Mouse (Mus musculus) liver, adult 2 months (tissue): ENCODE measurements around the gene Jak3. TPM values are rescaled to one million over a fixed set of nuclear protein-coding genes. Genes with fewer than 3 reads are reported as not detected.
A peak's percentile ranks its signal among the peaks of the same experiment; 100 is the strongest.
"Not testable (repeated sequence)": the region's sequence is repeated elsewhere in the genome, so short reads cannot be mapped to it uniquely, and the experiment has no call there.

Experiments used
- DNase-seq: peaks from one replicate; pipeline ENCODE4 v3.0.0-alpha.2; 2011; ENCODE audit warnings: low read depth, low spot score; ENCODE audit errors: extremely low read depth
- H3K27ac ChIP-seq: fragments of 200-500 bp; replicated peaks from 2 replicates; pipeline ENCODE4 v1.5.1; 2012; ENCODE audit warnings: low read depth, mild to moderate bottlenecking, control low read depth, inconsistent platforms, low read length; ENCODE audit not compliant: insufficient read depth
- H3K27me3 ChIP-seq: fragments of 200-500 bp; 2 replicates; pipeline ENCODE4 v1.6.1; 2012; ENCODE audit warnings: mild to moderate bottlenecking, moderate library complexity, low read length, inconsistent platforms; ENCODE audit not compliant: control insufficient read depth, insufficient read depth
- H3K36me3 ChIP-seq: fragments of 200-500 bp; 2 replicates; pipeline ENCODE4 v1.6.1; 2012; ENCODE audit warnings: low read length, inconsistent platforms; ENCODE audit not compliant: control insufficient read depth, insufficient read depth
- H3K4me1 ChIP-seq: fragments of 200-500 bp; 2 replicates; pipeline ENCODE4 v1.6.1; 2011; ENCODE audit warnings: low read length; ENCODE audit not compliant: control insufficient read depth, insufficient read depth
- H3K4me3 ChIP-seq: fragments of 200-500 bp; 2 replicates; pipeline ENCODE4 v1.5.1; 2011; ENCODE audit warnings: low read depth, mild to moderate bottlenecking, control low read depth, low read length, moderate library complexity; ENCODE audit not compliant: insufficient read depth
- H3K79me2 ChIP-seq: fragments of 200-500 bp; 2 replicates; pipeline ENCODE4 v1.6.1; 2012; ENCODE audit warnings: inconsistent platforms, mild to moderate bottlenecking, low read length, moderate library complexity; ENCODE audit not compliant: control insufficient read depth, insufficient read depth
- H3K9ac ChIP-seq: fragments of 200-500 bp; 2 replicates; pipeline ENCODE4 v1.6.1; 2012; ENCODE audit warnings: low read depth, mild to moderate bottlenecking, control low read depth, inconsistent platforms, low read length
- CTCF ChIP-seq: fragments of 200-500 bp; IDR thresholded peaks from 2 replicates; pipeline ENCODE4 v1.5.1; 2011; ENCODE audit warnings: low read depth, low read length, control low read depth
- POLR2A ChIP-seq: fragments of 200-500 bp; IDR thresholded peaks from 2 replicates; pipeline ENCODE4 v1.6.1; 2011; ENCODE audit warnings: low read length, control low read depth; ENCODE audit not compliant: insufficient read depth; ENCODE audit errors: extremely low read depth
- WGBS: fragments of 180-500 bp; shearing (Covaris S2); methylation state at CpG from one replicate; pipeline ENCODE4 v1.1.7; 2018; 5-methylcytosine and 5-hydroxymethylcytosine counted together
- polyA plus RNA-seq: library from polyadenylated mRNA; depleted of rRNA; stranded (reverse); fragments of >200 nt; gene quantifications from 2 replicates; pipeline ENCODE4 v1.2.3, GENCODE M21; 2012; rRNA removed
- total RNA-seq: library from RNA; depleted of rRNA; stranded (reverse); fragments of >200 nt; gene quantifications from 2 replicates; pipeline ENCODE4 v1.2.3, GENCODE M21; 2014; rRNA removed

Gene Jak3
- total and polyA plus RNA-seq, 2 experiments, result 4.0 to 7.9 TPM

DNA sequence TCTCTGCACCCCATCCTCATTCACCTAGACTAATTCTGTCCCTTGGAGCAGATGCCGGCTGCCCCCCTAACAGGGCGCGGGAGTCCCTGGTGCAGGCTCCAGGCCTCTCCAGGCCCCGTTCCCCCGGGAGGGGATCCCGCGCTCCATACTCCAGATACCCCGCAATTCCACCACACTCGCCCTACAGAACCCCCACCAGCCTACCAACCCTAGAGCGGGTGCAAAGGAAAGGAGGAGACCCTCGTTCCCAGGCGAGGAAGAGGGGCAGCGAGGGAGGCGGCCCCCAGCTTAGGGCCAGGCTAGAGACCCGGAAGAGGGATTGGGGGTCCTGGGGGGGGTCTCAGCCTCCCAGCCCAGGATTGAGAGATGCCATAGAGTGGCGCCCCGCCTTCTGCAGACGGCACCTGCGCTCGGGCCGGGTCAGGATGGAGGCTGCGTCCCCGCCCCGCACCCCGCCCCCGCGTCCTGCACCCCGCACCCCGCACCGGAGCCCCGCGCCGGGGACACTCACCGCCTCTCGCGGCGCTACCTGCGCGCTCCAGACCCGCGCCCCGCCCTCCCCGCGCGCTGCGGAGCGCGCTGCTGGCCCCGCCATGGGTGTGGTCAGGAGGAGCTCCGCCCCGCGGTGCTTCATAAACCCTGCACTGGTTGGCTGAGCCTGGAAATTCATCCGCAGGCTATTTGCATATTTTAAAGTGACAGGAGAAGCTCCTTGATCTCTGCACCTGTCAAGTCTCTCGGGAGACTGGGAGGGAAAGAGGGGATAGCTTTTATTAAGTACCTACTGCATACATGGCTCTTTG is 49.2 kb downstream of the Jak3 start, which contains the start of gene Fcho1:
Fcho1 (minus strand) TSS at position 595 of the 803 bp plus-strand sequence.
- H3K4me1 ChIP-seq, result no peaks in the 10 kb centered on the region

DNA sequence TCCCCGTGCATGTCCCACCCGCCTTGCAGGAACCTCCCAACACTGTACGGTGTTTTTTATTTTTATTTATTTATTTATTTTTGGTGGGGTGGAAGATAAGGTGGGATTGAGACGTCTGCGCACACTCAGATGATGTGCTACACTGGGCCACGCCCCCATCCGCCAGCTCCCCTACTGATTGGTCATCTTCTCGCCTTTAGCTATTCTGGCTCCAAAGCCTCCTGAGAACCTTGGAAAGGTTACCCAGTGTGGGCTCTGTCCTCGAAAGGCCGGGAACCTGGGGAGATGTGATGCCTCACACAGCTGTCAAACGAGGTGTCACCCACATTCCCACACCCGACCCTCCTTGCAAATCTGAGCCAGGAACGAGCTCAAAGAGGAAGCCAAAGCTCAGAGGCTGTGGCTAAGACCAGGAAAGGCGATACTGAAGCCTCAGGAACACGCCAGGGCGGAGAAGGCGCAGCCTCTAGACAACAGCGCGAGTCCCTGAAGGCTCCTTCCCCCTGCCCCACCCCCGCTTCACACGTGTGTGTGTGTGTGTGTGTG is 52.2 kb downstream of the Jak3 start:
- TF ChIP-seq CTCF, result no peak
- TF ChIP-seq POLR2A, result no peak
- no peak overlapping the region for H3K9ac ChIP-seq
- H3K79me2 ChIP-seq, result no peaks in the 10 kb centered on the region
- H3K4me3 ChIP-seq, result no peak overlapping the region
- no peak for DNase-seq
- 0 out of 2 replicates have a peak, but pooled peaks cover 3% of the 10 kb centered on the region for H3K27me3 ChIP-seq
- no peaks in the 10 kb centered on the region for H3K4me1 ChIP-seq
- no peak overlapping the region for H3K27ac ChIP-seq
- WGBS, result 13% methylated on average over 21 of the region's 21 CpGs
- H3K36me3 ChIP-seq, result no peaks in the 10 kb centered on the region

More for the DNA sequence above, 49.2 kb downstream of the Jak3 start, which contains the start of gene Fcho1:
- peak; percentile 26 for DNase-seq
- Histone ChIP-seq H3K79me2 (no peaks in the 10 kb centered on the region), H3K27me3 (0 out of 2 replicates have a peak, but pooled peaks cover 3% of the 10 kb centered on the region), H3K27ac (no peak within 1 kb of the TSS), H3K9ac (no peak within 1 kb of the TSS), H3K4me3 (peak within 1 kb of the TSS; percentile 35; the same call in 1 of the 2 replicates), H3K36me3 (no peaks in the 10 kb centered on the region)
- 4% methylated on average over 54 of the region's 54 CpGs for WGBS
- TF ChIP-seq CTCF (no peak), POLR2A (no peak)

DNA sequence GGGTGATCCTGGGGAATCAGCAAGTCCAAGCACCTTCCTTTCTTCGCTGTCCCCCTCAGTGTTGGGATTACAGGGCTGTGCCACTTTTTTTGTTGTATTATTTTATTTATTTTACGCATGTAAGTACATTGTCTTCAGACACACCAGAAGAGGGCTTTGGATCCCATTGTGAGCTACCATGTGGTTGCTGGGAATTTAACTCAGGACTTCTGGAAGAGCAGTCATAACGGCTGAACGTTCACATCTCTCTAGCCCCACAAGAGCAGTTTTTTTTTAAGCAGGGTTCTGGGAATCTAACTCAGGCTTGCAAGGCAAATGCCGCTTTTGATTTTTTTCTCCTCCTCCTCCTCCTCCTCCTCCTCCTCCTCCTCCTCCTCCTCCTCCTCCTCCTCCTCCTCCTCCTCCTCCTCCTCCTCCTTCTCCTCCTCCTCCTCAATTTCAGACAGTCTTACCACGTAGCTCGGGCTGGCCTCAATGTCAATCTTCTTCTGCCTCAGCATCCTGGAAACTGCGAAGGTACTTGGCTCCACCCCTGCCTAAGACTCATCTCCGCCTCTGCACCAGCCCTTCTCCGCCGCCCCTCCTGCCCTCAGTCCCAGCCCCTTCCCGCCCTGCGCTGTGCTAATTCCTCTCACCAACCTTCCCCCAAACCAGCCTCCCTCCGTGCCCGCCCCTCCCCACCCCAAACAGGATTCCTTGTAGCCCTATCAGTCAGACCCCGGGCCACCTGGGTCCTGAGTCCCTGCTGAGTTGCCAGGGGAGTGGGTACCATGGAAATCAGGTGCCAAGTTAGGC is 52.9 kb downstream of the Jak3 start:
- DNase-seq, result no peak
- Histone ChIP-seq H3K27ac (no peak overlapping the region), H3K79me2 (no peaks in the 10 kb centered on the region), H3K4me1 (no peaks in the 10 kb centered on the region), H3K27me3 (0 out of 2 replicates have a peak, but pooled peaks cover 3% of the 10 kb centered on the region), H3K36me3 (no peaks in the 10 kb centered on the region), H3K9ac (no peak overlapping the region), H3K4me3 (no peak overlapping the region)
- TF ChIP-seq CTCF, result no peak
- no peak for TF ChIP-seq POLR2A
- WGBS, result 8% methylated on average over 13 of the region's 16 CpGs

DNA sequence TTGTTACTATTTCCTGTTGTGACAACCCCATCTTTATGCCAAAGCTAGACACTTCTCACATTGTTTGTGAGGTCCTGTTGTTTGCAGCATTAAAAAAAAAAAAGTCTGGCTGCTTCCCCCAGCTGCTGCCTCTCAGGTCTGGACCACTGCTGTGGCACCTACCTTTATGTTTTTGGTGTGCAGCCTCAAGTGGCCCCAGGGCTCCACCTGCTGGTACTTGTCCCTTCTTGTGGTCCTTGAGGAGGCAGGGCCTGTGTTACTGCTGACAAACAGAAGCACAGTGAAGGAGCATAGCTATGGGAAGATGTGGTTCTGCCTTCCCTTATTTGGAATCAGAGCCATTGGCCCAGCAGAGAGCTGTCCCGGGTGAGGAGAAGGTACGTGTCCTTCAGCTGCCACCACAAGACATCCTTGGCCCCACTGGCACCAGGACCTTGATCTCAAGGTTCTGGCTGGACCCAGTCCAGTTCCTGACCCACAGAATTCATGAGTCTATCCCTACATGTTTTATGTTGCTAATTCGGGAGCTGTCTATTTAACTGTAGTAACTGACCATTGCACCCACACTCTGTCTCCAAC is 55.6 kb downstream of the Jak3 start:
- H3K4me1 ChIP-seq, result no peaks in the 10 kb centered on the region
- no peaks in the 10 kb centered on the region for H3K79me2 ChIP-seq
- H3K9ac ChIP-seq, result no peak overlapping the region
- H3K27ac ChIP-seq, result no peak overlapping the region
- 0 out of 2 replicates have a peak, but pooled peaks cover 3% of the 10 kb centered on the region for H3K27me3 ChIP-seq
- peak; percentile 54 for TF ChIP-seq CTCF
- no peak for TF ChIP-seq POLR2A
- no peak for DNase-seq
- WGBS, result 64% methylated on average over 3 of the region's 3 CpGs
- H3K4me3 ChIP-seq, result no peak overlapping the region
- H3K36me3 ChIP-seq, result no peaks in the 10 kb centered on the region

DNA sequence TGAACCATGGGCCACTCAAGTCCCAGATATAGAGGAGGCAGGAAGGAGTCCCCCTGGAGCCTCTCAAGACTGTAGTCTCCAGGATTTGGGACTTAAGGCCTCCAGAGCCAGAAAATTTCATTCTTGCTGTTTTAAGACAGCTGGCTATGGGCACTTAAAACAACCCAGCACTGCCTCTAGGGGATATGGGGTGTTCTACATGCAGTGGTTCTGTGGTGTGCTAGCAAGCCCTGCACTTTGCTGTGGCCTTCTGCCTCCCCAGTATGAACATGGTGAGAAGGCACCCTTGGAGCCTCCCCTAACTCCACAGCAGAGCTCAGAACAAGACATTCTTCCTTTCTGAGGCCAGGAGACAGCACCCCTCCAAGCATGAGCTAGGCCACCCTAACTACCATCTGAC is 62.2 kb downstream of the Jak3 start:
- not testable (repeated sequence) for DNase-seq, H3K27ac ChIP-seq, H3K9ac ChIP-seq, H3K79me2 ChIP-seq, H3K27me3 ChIP-seq, H3K36me3 ChIP-seq, H3K4me1 ChIP-seq, H3K4me3 ChIP-seq

Other genes starting within 250 kb of the Jak3 start
- 3.1 and 5.0 TPM in 2 replicates for gene Abhd8, start 212.6 kb upstream of the Jak3 start, total RNA-seq
- gene Abhd8, start 212.6 kb upstream of the Jak3 start, polyA plus RNA-seq, result 6.7 and 11.7 TPM in 2 replicates
- gene Mrpl34, start 211.3 kb upstream of the Jak3 start, total RNA-seq, result 35.1 and 48.2 TPM in 2 replicates
- gene Mrpl34, start 211.3 kb upstream of the Jak3 start, polyA plus RNA-seq, result 104 and 123 TPM in 2 replicates
- 7.7 and 8.3 TPM in 2 replicates for gene Dda1, start 207.1 kb upstream of the Jak3 start, total RNA-seq
- 32.5 and 34.1 TPM in 2 replicates for gene Dda1, start 207.1 kb upstream of the Jak3 start, polyA plus RNA-seq
- gene Ano8, start 190.3 kb upstream of the Jak3 start, total RNA-seq, result 2.3 and 3.8 TPM in 2 replicates
- gene Ano8, start 190.3 kb upstream of the Jak3 start, polyA plus RNA-seq, result 3.7 and 5.2 TPM in 2 replicates
- 11.6 and 12.7 TPM in 2 replicates for gene Gtpbp3, start 188.2 kb upstream of the Jak3 start, total RNA-seq
- 12.9 and 15.5 TPM in 2 replicates for gene Gtpbp3, start 188.2 kb upstream of the Jak3 start, polyA plus RNA-seq
- 15.3 and 22.8 TPM in 2 replicates for gene Plvap, start 164.5 kb upstream of the Jak3 start, total RNA-seq
- 128 and 132 TPM in 2 replicates for gene Plvap, start 164.5 kb upstream of the Jak3 start, polyA plus RNA-seq
- gene Ccdc194, start 150.6 kb upstream of the Jak3 start, total RNA-seq, result not detected in 2 replicates
- gene Ccdc194, start 150.6 kb upstream of the Jak3 start, polyA plus RNA-seq, result 0.05 TPM in 1 of 2 replicates, not detected in the other
- 603 and 678 TPM in 2 replicates for gene Bst2, start 138.8 kb upstream of the Jak3 start, total RNA-seq
- 798 and 871 TPM in 2 replicates for gene Bst2, start 138.8 kb upstream of the Jak3 start, polyA plus RNA-seq
- gene Mvb12a, start 133.4 kb upstream of the Jak3 start, total RNA-seq, result 98.9 and 105 TPM in 2 replicates
- gene Mvb12a, start 133.4 kb upstream of the Jak3 start, polyA plus RNA-seq, result 164 and 165 TPM in 2 replicates
- 0.46 and 0.47 TPM in 2 replicates for gene Tmem221, start 117.4 kb upstream of the Jak3 start, total RNA-seq
- 0.14 and 0.55 TPM in 2 replicates for gene Tmem221, start 117.4 kb upstream of the Jak3 start, polyA plus RNA-seq
- not detected in 2 replicates for gene Nxnl1, start 109.7 kb upstream of the Jak3 start, total RNA-seq
- not detected in 2 replicates for gene Nxnl1, start 109.7 kb upstream of the Jak3 start, polyA plus RNA-seq
- 6.8 and 7.2 TPM in 2 replicates for gene Slc27a1, start 107.4 kb upstream of the Jak3 start, total RNA-seq
- gene Slc27a1, start 107.4 kb upstream of the Jak3 start, polyA plus RNA-seq, result 12.5 and 15.7 TPM in 2 replicates
- gene Pgls, start 84.1 kb upstream of the Jak3 start, total RNA-seq, result 111 and 113 TPM in 2 replicates
- 119 and 124 TPM in 2 replicates for gene Pgls, start 84.1 kb upstream of the Jak3 start, polyA plus RNA-seq
- gene Fam129c, start 78.6 kb upstream of the Jak3 start, total RNA-seq, result 0.92 and 1.3 TPM in 2 replicates
- 0.73 and 2.1 TPM in 2 replicates for gene Fam129c, start 78.6 kb upstream of the Jak3 start, polyA plus RNA-seq
- gene Colgalt1, start 65.3 kb upstream of the Jak3 start, total RNA-seq, result 43.2 and 55.0 TPM in 2 replicates
- 65.3 and 77.3 TPM in 2 replicates for gene Colgalt1, start 65.3 kb upstream of the Jak3 start, polyA plus RNA-seq
- 0.09 and 0.20 TPM in 2 replicates for gene Unc13a, start 4.5 kb upstream of the Jak3 start, total RNA-seq
- gene Unc13a, start 4.5 kb upstream of the Jak3 start, polyA plus RNA-seq, result 0.15 and 0.72 TPM in 2 replicates
- 0.74 and 1.1 TPM in 2 replicates for gene Insl3, start 12.9 kb downstream of the Jak3 start, total RNA-seq
- 4.9 and 8.2 TPM in 2 replicates for gene Insl3, start 12.9 kb downstream of the Jak3 start, polyA plus RNA-seq
- gene B3gnt3, start 25.5 kb downstream of the Jak3 start, total RNA-seq, result 0.92 and 1.3 TPM in 2 replicates
- gene B3gnt3, start 25.5 kb downstream of the Jak3 start, polyA plus RNA-seq, result 1.5 and 2.6 TPM in 2 replicates
- 0.18 and 0.87 TPM in 2 replicates for gene Fcho1, start 49.4 kb downstream of the Jak3 start, total RNA-seq
- 0.44 and 2.8 TPM in 2 replicates for gene Fcho1, start 49.4 kb downstream of the Jak3 start, polyA plus RNA-seq
- 3.1 and 3.3 TPM in 2 replicates for gene Zfp709, start 205.7 kb downstream of the Jak3 start, total RNA-seq
- 0.18 and 0.46 TPM in 2 replicates for gene Zfp709, start 205.7 kb downstream of the Jak3 start, polyA plus RNA-seq
- 3.4 and 3.9 TPM in 2 replicates for gene Zfp882, start 232.3 kb downstream of the Jak3 start, total RNA-seq
- gene Zfp882, start 232.3 kb downstream of the Jak3 start, polyA plus RNA-seq, result 0.16 and 0.76 TPM in 2 replicates
- gene Zfp617, start 232.3 kb downstream of the Jak3 start, total RNA-seq, result 12.7 and 16.9 TPM in 2 replicates
- gene Zfp617, start 232.3 kb downstream of the Jak3 start, polyA plus RNA-seq, result 1.7 and 2.0 TPM in 2 replicates